Mouse (Mus musculus) kidney, postnatal 0 days (tissue): Measurements from ENCODE around the gene Macf1. TPM values are rescaled to one million over a fixed set of nuclear protein-coding genes. Genes with fewer than 3 reads are reported as not detected.

Experiments used
- ATAC-seq: fragments of 200-750 bp; cut with Nextera tagmentation; replicated peaks from 2 replicates; pipeline ENCODE4 v1.8.0; 2017; ENCODE audit warnings: low read depth, moderate number of reproducible peaks, moderate TSS enrichment, moderate library complexity; ENCODE audit not compliant: low FRiP score
- DNase-seq: peaks from one replicate; pipeline ENCODE4 v3.0.0-alpha.2; 2016; ENCODE audit warnings: low spot score
- H3K27ac ChIP-seq: fragments of 300-500 bp; sonication (generic); 2 replicates; pipeline ENCODE4 v1.5.1; 2014; ENCODE audit warnings: mild to moderate bottlenecking
- H3K27me3 ChIP-seq: fragments of 300-500 bp; sonication (generic); 2 replicates; pipeline ENCODE4 v1.6.1; 2014; ENCODE audit warnings: low read length, mixed read lengths; ENCODE audit not compliant: insufficient read depth
- H3K36me3 ChIP-seq: fragments of 300-500 bp; sonication (generic); 2 replicates; pipeline ENCODE4 v1.6.1; 2014; ENCODE audit warnings: low read length, mixed read lengths; ENCODE audit not compliant: insufficient read depth
- H3K4me1 ChIP-seq: fragments of 300-500 bp; sonication (generic); replicated peaks from 2 replicates; pipeline ENCODE4 v1.6.1; 2014; ENCODE audit warnings: antibody characterized with exemption, low read length, mixed read lengths; ENCODE audit not compliant: insufficient read depth
- H3K4me2 ChIP-seq: fragments of 300-500 bp; sonication (generic); 2 replicates; pipeline ENCODE4 v1.6.1; 2014; ENCODE audit warnings: mild to moderate bottlenecking, low read length, moderate library complexity, mixed read lengths
- H3K4me3 ChIP-seq: fragments of 300-500 bp; sonication (generic); replicated peaks from 2 replicates; pipeline ENCODE4 v1.5.1; 2014; ENCODE audit warnings: low read depth, low read length
- H3K9ac ChIP-seq: fragments of 300-500 bp; sonication (generic); 2 replicates; pipeline ENCODE4 v1.6.1; 2014; ENCODE audit warnings: low read depth, low read length
- H3K9me3 ChIP-seq: fragments of 300-500 bp; sonication (generic); replicated peaks from 2 replicates; pipeline ENCODE4 v1.6.1; 2016; ENCODE audit warnings: low read length, inconsistent platforms, mixed read lengths
- CTCF ChIP-seq: IDR thresholded peaks from 2 replicates; pipeline ENCODE4 v1.5.1; 2016; ENCODE audit warnings: antibody characterized with exemption, low read depth, mild to moderate bottlenecking, moderate library complexity
- WGBS: fragments of 180-500 bp; shearing (Covaris S2); extraction: QIAGEN DNeasy Blood & Tissue Kit; methylation state at CpG from one replicate; pipeline ENCODE4 v1.1.7; 2014; 5-methylcytosine and 5-hydroxymethylcytosine counted together
- polyA plus RNA-seq: library from polyadenylated mRNA; unstranded; fragments of >200 nt; fragmentation: Nextera tagmentation; extraction: Ambion mirVana; gene quantifications from 2 replicates; pipeline ENCODE4 v1.2.1, GENCODE M21; 2015

Gene Macf1
- polyA plus RNA-seq, 1 experiment from 2014 or later: 33.8 TPM

DNA sequence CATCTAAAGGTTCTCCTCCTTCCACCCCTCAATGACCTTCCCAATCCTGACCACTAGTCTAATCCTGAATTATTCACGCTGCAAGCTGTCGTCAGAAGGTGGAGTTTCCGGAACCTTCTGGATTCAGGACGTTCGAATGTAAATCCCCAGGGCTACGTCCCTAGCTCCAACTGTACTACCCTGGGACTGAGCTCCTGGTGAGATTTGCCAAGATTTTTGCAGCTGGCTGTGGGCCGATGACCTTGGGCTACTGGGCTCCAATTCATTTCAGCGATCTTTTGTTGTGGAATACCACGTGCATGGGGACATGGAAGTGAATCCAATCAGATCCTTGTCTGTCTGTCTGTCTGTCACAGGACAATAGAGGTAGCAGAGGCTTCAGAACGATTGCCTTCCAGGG is 6.2 kb upstream of the Macf1 start:
- no peak for TF ChIP-seq CTCF
- ATAC-seq (no peak), DNase-seq (no peak)
- H3K4me1 ChIP-seq: 0 out of 2 replicates have a peak, but pooled peaks cover 5% of the 10 kb centered on the region
- no peak overlapping the region for H3K4me2 ChIP-seq
- no peak overlapping the region for H3K27ac ChIP-seq
- no peaks in the 10 kb centered on the region for H3K27me3 ChIP-seq
- 84% methylated on average over 10 of the region's 10 CpGs for WGBS
- H3K36me3 ChIP-seq: no peaks in the 10 kb centered on the region
- H3K9ac ChIP-seq: no peak overlapping the region
- H3K9me3 ChIP-seq: no peaks in the 10 kb centered on the region
- H3K4me3 ChIP-seq: no peak overlapping the region

DNA sequence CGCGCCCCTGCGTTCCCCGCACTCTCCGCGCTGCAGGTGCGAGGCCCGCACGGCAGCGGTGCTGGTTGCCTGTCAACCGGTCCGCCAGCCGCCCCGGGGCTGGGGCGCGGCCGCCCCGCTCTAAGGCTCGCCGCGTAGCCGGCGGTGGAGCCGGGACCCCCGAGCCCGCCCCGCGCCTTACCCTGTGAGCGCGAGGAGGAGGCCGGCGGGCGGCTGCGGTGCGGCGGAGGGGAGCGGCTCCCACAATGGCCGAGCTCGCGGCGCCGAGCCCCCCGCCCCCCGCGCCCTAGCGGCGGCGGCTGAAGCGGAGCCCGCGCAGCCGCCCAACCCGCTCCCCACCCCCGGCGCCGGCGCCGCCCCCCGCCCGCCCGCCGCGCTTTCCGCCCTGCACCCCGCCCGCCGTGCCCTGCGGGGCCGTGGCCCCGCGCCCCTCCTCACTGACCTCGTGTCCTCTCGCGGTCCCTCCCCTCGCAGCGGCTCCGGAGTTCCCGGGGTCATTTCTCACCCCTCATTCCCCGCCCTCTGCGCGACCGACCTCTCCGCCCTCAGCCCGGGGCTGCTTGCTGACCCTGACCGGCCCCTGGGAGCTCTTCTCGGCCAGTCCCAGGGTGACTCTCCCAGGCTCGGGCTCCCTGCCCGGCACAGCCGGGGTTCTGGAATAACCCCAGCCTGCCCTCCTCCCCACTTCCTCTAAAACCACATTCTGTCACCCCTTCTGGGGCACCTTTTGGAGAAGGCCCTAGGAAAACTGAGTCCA is 3.0 kb upstream of the Macf1 start:
- peak; percentile 41 for ATAC-seq
- WGBS: under 1% methylated on average over 44 of the region's 89 CpGs
- Histone ChIP-seq H3K9ac (peak overlapping the region; percentile 79), H3K27ac (peak overlapping the region; percentile 31; the same call in 1 of the 2 replicates), H3K9me3 (no peaks in the 10 kb centered on the region), H3K4me1 (0 out of 2 replicates have a peak, but pooled peaks cover 5% of the 10 kb centered on the region), H3K27me3 (no peaks in the 10 kb centered on the region), H3K4me2 (peak overlapping the region; percentile 100), H3K4me3 (peak overlapping the region; percentile 76), H3K36me3 (no peaks in the 10 kb centered on the region)
- no peak for TF ChIP-seq CTCF
- DNase-seq: peak; percentile 39

DNA sequence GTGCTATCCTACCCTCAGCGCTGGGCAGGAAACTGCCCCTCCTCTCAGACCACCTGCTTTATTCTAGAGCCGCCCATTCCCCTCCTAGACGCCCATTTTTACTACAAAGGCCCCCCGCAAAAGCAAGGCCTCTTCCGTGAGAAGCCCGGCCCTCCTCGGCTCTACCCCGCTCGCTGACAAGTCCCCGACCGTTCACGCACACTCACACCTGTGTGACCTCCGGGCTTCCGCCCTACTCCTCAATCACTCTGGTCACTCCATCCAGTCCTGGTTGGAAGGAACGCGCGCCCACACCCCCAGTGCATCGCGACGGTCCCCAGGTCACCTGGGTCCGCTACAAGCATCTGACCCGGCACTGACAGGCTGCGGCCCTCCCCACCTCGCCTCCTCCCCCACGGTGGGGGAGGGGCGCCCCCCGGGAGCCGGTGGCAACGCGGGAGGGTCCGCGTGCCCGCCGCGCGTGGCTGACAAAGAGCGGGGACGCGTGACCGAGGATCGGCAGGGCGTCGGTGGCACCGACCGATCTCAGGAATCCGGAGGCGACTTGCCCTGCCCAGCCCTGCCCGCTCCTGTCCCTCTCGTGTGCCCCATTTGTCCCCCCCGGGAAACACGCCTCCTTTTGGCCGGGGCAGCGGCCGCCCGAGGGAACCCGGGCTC is 2.3 kb upstream of the Macf1 start:
- Histone ChIP-seq H3K27ac (peak overlapping the region; percentile 31; the same call in 1 of the 2 replicates), H3K4me1 (0 out of 2 replicates have a peak, but pooled peaks cover 5% of the 10 kb centered on the region), H3K9ac (peak overlapping the region; percentile 79), H3K27me3 (no peaks in the 10 kb centered on the region), H3K9me3 (no peaks in the 10 kb centered on the region), H3K36me3 (no peaks in the 10 kb centered on the region), H3K4me2 (peak overlapping the region; percentile 100), H3K4me3 (peak overlapping the region; percentile 76)
- under 1% methylated on average over 51 of the region's 56 CpGs for WGBS
- no peak for TF ChIP-seq CTCF
- peak; percentile 58 for ATAC-seq
- no peak for DNase-seq

DNA sequence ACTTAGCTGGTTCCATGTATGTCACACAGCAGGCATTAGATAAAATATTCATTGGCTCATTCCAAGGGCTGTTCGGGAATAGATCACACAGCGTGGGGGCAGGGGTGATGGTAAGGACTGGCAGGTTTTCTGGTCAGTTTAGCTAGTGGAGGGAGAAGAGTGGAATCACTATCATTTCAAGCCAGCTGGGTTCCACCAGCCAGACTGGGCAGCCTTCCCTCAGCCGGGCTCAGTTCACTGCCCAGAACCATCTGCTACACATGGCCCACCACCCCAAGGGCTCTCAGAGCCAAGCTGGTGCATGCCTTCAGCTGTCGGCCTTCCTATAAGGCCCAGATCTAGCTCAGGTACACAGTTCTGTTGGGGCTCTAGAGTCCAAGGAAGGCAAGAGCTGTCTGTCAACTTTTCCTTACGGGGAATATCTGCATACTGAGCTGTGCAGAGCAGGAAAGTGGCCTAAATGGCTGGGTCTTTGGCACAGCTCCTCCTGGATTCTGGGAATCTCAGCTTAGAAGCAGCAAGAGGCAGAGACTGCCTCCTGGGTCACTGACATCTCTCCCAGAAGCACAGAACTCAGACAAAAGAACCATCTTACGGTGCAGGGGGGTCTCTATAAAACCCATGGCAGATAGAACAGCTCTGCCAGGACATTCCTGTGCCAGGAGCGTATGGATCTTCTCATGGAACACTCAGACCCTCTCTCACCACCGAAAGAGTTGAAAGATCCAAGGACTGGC is 1.5 kb upstream of the Macf1 start:
- H3K36me3 ChIP-seq: no peaks in the 10 kb centered on the region
- H3K9me3 ChIP-seq: no peaks in the 10 kb centered on the region
- DNase-seq: no peak
- H3K4me1 ChIP-seq: 0 out of 2 replicates have a peak, but pooled peaks cover 5% of the 10 kb centered on the region
- no peak for ATAC-seq
- H3K9ac ChIP-seq: no peak overlapping the region
- no peak overlapping the region for H3K27ac ChIP-seq
- 68% methylated on average over 8 of the region's 8 CpGs for WGBS
- H3K27me3 ChIP-seq: no peaks in the 10 kb centered on the region
- no peak overlapping the region for H3K4me3 ChIP-seq
- no peak for TF ChIP-seq CTCF
- peak overlapping the region; percentile 100 for H3K4me2 ChIP-seq

DNA sequence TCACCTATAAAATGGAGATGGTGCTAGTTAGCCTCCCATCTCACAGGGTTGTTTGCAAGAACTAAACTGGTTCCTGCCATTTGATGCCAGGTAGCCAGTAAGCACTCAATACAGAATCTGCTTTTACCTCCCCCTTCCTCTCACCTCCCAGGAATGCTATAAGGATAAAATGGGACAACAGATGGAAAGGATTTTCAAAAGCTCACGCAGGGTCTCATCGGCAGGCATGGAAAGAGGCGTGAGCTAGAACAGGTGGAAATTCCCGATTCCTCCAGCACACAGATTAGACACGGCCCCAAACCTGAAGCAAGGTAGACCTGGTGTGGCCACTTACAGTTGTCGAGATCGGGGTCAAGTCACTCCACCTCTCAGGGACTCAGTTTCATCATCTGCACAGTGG is 886 bp upstream of the Macf1 start:
- no peaks in the 10 kb centered on the region for H3K36me3 ChIP-seq
- H3K9ac ChIP-seq: no peak overlapping the region
- no peak for TF ChIP-seq CTCF
- 85% methylated on average over 7 of the region's 7 CpGs for WGBS
- ATAC-seq: no peak
- no peak for DNase-seq
- no peaks in the 10 kb centered on the region for H3K27me3 ChIP-seq
- H3K27ac ChIP-seq: no peak overlapping the region
- H3K4me3 ChIP-seq: no peak overlapping the region
- H3K9me3 ChIP-seq: no peaks in the 10 kb centered on the region
- H3K4me1 ChIP-seq: 0 out of 2 replicates have a peak, but pooled peaks cover 5% of the 10 kb centered on the region
- H3K4me2 ChIP-seq: no peak overlapping the region

DNA sequence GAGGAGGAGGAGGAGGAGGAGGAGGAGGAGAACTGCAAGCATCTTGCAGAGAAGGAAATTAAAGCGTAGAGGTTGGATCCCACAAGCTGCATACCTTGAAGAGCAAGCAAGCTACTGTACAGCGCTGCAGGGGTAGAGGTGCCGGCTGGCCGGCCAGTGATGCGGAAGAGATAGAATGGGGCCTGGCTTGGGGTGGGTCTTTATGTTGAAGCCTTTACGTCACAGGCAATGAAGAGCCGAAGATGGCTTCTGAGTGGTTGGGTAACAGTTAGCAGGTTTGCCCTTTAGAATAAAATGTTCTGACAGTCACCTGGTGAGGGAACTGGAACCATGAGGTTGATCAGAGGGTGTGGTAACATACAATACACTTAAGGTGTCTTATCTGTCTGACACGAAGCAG is 1.9 kb downstream of the Macf1 start:
- Histone ChIP-seq H3K9ac (no peak overlapping the region), H3K9me3 (no peaks in the 10 kb centered on the region), H3K4me2 (no peak overlapping the region), H3K4me1 (0 out of 2 replicates have a peak, but pooled peaks cover 6% of the 10 kb centered on the region), H3K27ac (no peak overlapping the region), H3K36me3 (no peaks in the 10 kb centered on the region), H3K4me3 (no peak overlapping the region), H3K27me3 (no peaks in the 10 kb centered on the region)
- 62% methylated on average over 8 of the region's 8 CpGs for WGBS
- DNase-seq: no peak
- no peak for TF ChIP-seq CTCF
- ATAC-seq: no peak
